Mouse (Mus musculus) heart, postnatal 10 days (tissue): Measurements from ENCODE around the gene Pacrg. TPM values are rescaled to one million over a fixed set of nuclear protein-coding genes. Genes with fewer than 3 reads are reported as not detected.

Source experiments
- DNase-seq, 2 experiments: peaks; one replicate each; pipeline ENCODE4 v3.0.0; 2021
- intact Hi-C: fragments of 180-260 bp; cut with DNase I; formaldehyde crosslinking; loops from one replicate; pipeline ENCODE4 v1.15.1; 2025
- total RNA-seq, 2 experiments: library from RNA; stranded (reverse); gene quantifications; 2 replicates each; pipeline ENCODE4 v1.2.3; 2021

Gene Pacrg
- total RNA-seq, 2 experiments from 2014 or later = 0.60 to 1.5 TPM

GRCm38 (mm10) chr17:10627476-10627875, 212.6 kb downstream of the Pacrg start:
- no peak for DNase-seq
- intact Hi-C loops = no loop called here

- no peak for DNase-seq
- intact Hi-C loops = no loop called here
These were observed 213.6 kb downstream of the Pacrg start for GRCm38 (mm10) chr17:10626299-10627095.

DNA sequence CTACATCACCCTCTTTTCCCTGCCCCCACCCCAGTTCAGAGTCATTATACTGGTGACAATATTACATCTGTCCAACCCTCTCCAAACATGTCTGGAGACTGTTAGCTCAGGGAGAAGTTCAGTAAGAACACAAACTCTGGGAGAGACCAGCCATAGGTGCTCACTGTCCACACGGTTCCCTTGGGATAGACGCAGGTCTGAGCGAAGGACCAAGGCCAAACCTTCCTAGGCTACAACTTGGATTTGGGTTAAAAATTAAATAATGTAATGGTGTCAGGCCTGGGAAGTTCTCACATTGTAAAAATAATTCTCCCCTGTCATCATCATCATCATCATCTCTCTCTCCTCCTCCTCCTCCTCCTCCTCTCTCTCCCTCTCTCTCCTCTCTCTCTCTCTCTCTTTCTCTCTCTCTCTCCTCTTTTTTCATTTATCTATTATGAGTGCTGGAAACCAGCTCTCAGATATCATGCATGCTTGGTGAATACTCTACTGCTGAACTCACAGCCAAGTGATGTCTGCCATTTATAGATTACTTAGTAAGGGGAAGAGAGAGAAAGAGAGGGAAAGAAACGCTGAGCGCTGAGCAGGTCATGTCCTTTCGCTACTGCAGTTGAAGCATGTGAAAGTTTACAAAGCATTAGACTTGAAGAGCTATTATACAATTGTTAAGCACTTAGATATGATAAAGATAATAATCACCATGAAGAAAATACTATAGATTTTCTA, 215.2 kb downstream of the Pacrg start:
- DNase-seq = no peak
- intact Hi-C loops = no loop called here

- intact Hi-C loops = no loop called here
- DNase-seq = no peak
These were observed 219.5 kb downstream of the Pacrg start for GRCm38 (mm10) chr17:10620621-10621020.

GRCm38 (mm10) chr17:10619881-10620280, 220.2 kb downstream of the Pacrg start:
- DNase-seq = no peak
- intact Hi-C loops = no loop called here

DNA sequence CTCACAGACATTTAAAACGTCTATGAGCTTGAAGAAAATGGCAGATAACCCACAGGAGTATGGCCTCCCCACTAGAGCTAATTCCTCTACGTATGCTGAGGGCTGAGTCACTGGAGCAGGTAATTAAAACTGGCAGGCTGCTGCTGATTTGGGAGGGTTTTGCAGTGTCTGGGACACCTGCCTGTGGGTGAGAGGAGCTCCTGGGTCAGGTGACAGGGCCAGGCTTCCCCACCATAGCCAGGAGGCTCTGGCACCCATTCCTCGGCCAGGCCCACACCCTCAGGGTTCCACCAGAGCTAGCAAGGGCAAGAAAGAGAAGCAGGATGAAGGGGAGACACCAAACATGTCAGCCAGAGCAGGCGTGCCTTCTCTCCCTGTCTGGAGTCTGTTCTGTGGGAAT, 222.5 kb downstream of the Pacrg start:
- intact Hi-C loops = no loop called here

GRCm38 (mm10) chr17:10615611-10616010, 224.5 kb downstream of the Pacrg start:
- no peak for DNase-seq
- intact Hi-C loops = no loop called here

More for the DNA sequence above, 222.5 kb downstream of the Pacrg start:
- no peak for DNase-seq

GRCm38 (mm10) chr17:10614696-10615095, 225.4 kb downstream of the Pacrg start:
- intact Hi-C loops = no loop called here
- DNase-seq = no peak

DNA sequence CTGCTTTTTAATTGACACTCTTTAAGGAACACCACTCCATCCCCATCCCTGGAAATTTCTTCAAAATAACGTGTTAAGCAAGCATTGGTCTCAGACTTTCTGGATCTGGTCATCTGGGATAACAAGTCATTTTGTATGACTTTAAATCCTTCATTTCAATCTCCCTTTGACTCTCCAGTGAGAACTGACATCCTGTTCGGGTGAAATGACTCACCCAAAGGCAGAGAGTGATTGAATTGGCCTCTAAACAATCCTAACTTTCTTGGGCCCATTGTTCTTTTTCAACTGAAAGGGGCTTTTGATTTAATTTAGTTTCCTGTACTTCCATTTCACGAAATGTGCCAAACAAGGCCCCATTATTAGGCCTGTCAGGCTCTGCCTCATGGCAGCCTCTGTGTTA, 228.5 kb downstream of the Pacrg start:
- no peak for DNase-seq
- intact Hi-C loops = no loop called here

DNA sequence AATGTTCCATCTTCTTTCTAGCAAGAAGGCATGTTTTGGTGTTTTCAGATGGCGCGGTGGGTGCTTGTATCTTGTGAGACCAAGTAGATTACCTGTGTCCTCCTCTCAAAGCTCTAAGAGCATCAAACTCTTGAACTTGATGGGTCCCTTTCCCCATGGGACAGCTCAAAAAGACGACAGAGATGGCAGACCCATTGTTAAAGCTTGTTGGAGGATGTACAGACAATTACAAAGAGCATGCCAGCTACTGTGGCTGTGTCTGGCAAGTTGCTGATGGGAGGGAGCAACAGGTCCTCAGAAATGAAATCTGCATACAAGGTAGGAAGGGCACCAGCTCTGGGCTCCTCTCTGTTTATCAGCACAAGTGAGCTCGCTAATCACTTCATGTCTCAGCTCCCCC, 232.0 kb downstream of the Pacrg start:
- no peak for DNase-seq
- intact Hi-C loops = no loop called here

DNA sequence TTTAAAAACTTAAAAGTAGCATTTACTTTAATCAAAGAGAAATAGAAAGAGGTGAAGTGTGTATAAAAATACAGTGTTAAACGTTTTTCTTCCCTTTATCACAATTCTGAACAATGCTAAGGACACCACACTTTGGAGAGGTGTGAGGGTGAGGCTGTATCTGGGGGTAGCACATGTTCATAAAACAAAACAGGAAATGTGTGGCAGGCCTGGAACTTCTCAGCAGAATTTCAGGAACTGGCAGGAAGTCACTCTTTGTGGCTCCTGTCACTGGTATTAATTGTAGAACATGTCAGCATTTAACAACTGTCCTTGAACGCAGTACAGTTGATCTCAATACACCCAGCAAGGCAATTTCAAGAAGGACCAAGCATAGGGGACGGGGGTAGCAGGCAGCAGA, 234.0 kb downstream of the Pacrg start:
- no peak for DNase-seq
- intact Hi-C loops = no loop called here

DNA sequence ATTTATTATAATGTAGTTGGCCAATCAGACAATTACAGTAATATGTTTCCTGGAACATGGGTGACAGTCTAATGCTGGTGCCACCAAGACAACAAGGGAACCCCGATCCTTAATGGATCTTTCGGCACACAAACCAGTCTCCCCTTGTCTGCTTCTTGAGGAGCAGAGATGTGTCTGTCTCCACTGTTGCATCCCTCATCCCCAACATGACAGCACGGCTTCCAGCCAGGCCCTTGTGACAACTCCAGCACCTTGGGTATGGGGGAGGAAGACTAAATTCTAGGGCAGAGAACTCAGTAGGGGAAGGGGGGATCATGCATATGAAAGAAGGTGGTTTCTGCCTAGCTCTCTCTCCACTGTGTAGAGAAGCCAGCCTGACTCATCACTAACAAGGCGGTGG, 242.4 kb downstream of the Pacrg start:
- DNase-seq = no peak

DNA sequence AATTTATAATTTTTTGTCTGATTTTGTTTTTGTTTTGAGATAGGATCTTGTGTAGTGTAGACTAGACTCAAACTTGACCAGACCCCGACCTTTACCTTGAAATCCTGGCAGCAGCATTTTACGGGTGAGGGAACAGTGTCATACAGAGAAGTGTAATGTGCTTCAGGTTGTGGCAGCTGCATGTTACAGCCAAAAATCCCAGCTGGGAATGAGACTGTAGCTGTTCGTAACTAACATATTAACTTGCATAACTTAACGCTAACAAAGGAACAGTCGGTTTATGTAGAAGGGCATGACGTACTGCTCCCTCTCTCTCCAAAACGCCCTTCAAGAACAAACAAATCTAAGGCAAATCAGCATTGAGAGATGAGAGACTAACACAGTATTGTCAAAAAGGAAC, 250.5 kb downstream of the Pacrg start:
- no peak for DNase-seq
- intact Hi-C loops = no loop called here

More for the DNA sequence above, 242.4 kb downstream of the Pacrg start:
- intact Hi-C loops = no loop called here

DNA sequence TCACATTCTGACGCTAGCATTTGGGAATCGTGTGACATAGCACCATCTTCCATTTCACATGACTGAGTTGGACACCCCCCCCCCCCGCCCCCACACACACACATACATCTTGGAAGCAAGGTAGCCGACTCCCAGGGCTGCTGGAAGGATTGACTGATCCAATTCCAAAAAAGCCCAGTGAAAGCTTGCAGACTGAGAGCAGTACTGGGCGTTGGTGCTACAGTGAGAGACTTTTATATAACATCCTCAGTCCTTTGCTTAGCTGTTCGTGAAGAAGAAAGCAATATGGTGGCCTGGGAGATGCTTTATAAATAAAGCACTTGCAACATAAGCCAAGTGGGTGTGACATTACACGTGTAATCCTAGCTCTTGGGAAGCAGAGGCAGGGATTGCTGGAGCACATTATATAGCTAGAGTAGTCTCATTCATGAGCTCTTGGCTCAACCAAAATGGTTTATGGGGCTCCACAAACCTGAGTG, 251.2 kb downstream of the Pacrg start:
- DNase-seq = no peak
- intact Hi-C loops = no loop called here

DNA sequence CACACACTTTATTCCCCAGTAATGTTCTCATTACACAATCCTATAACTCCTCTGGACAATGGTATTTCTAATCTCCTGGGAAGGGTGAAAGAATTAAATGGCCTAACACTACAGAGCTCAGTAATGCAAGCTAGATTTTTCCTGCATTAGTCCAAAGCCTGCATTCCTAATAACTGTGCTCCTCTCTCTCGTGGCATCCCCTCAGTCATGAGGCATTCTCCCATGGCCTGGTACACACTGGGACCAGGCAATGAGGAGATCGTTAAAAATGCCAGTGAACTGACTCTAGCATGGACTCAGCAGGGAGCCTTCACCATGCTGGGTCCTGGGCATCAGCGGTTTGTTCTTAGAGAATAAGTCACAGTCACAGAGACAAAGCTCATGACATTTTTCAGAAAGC, 256.8 kb downstream of the Pacrg start:
- intact Hi-C loops = no loop called here
- DNase-seq = no peak

DNA sequence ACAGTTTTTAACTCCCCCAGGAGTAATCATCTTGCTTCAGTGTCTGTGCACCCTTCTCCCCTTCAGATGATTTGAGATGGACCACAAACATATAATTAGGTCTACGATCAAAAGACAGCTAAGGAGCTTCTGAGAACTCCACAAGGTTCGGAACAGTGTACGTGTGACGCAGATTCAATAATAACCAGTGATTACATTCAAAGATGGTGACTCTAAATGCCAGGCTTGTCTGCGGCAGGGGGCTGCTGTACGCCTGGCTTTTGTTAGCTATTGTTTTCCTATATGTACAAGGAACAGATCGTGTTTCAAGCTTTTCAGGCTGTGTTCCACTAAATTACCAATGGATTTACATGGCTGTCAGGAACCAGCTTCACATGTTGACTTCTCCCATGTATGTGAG, 264.8 kb downstream of the Pacrg start:
- intact Hi-C loops = no loop called here
- no peak for DNase-seq

DNA sequence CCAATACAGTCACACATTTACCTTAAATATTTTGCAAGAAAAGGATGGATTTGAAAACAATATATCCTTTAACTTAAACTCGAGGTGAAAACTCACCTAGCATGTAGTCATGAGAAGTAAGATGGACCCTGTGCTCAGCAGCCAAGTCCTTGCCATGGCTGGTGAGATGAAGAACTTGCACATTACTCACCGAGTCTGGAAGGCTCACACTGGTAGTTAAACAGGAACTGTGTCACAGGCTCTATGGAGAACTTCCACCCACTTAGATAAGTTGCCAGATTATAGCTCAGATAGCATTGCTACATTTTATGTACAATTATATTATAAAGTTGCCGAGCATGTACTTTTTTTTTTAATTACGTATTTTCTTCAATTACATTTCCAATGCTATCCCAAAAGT, 267.7 kb downstream of the Pacrg start:
- intact Hi-C loops = no loop called here
- no peak for DNase-seq

DNA sequence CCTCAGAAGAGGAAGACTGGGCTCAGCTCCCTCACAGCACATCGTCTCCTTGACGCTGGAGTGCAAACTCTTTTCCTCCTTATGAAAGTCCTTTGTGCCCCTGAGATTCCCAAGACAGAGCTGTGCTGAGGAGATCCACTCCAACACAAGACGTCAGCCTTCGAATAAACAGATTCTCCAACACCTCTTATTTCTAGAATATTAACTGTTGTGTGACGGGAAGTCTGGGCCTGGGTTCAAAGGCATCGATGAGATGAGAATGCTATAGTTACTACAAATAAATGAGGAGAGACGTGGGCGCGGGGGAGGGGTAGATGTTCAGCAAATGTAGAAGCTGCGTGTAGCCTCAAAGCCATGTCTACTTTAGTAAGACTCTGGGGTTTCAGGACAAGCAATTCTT, 270.8 kb downstream of the Pacrg start:
- intact Hi-C loops = no loop called here
- no peak for DNase-seq

DNA sequence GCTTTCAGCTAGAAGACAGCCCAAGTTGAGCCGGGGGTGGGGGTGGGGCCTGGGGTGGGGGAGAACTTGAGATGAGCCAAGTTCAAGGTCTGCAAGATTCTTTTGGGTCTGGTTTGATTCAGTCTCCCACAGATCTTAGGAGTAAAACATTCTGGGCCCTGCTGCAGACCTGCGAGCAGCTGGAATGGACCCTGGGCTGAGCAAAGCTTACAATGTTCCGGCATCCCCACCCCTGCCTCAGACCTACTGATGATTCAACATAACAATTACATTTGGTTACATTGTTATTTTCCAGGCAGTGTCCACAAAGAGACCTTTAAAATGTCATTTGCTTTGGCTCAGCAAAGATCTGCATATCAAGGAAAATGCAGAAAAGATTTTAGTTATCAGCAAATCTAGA, 272.7 kb downstream of the Pacrg start:
- no peak for DNase-seq
- intact Hi-C loops = no loop called here

DNA sequence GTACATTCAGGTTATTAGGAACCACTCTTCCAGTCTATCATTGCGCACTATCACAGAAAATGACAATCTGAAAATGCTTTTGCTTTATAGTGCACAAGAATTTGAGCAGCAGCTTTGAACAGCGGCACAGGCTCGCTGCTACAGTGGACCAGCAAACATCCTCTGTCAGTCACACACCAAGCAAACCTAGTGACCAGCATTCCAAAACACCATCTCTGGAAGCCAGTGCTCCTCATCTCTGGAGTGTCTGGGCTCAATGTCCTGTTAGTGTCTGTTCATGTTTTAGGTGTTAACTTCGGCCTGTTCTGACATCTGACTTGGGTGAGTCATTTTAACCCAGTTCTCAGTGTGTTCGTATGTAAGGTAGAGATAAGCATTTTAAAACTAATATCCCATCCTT, 275.9 kb downstream of the Pacrg start:
- DNase-seq = no peak
- intact Hi-C loops = no loop called here

DNA sequence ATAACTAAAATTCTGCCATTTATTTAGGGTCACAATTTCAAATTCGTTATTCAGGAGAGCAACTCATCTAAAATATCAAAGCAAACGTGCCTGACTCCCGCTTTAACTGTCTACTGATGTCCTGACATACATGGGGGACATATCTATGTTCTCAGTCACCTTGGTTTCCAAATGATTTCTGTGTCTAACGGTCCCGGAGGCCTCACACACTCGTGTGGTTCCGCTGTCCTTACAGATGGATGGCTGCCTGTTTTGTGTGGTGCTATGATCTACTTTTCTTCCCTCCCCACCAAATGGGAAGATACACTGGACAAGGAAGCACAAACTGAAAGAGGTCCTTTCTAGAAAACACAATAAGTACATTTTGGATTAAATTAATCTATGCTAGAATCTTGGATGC, 277.2 kb downstream of the Pacrg start:
- intact Hi-C loops = no loop called here

DNA sequence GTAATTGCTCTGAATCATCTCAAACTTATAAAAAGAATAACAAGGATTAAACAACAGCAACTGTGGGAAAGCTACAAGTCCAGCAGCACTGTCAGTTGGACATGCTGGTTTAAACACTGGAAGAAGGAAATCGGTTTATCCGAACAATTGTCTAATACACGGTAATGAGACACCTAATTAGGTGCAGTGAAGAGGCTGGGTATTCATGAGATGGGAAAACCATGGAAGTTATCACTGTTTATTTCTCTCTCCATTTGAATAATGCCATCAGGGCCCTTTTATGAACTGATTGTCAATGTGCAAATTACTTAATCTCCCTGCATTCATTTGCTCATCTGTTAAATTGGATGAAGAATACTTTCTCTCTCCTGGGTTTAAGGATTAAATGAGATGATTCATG, 280.1 kb downstream of the Pacrg start:
- intact Hi-C loops = no loop called here
- DNase-seq = no peak

More for the DNA sequence above, 277.2 kb downstream of the Pacrg start:
- DNase-seq = no peak
